Mouse (Mus musculus) right cerebral cortex, postnatal 14 days (tissue): ENCODE measurements around the gene Efcab6.

Experiments
- DNase-seq: peaks from one replicate; pipeline ENCODE4 v3.0.0; 2022

The Efcab6 gene

GRCm38 (mm10) chr15:83965126-83965525 lies 100.1 kb downstream of the Efcab6 start:
- DNase-seq, result no peak

- DNase-seq, result no peak
These were observed 106.8 kb downstream of the Efcab6 start for GRCm38 (mm10) chr15:83958376-83958775.

DNA sequence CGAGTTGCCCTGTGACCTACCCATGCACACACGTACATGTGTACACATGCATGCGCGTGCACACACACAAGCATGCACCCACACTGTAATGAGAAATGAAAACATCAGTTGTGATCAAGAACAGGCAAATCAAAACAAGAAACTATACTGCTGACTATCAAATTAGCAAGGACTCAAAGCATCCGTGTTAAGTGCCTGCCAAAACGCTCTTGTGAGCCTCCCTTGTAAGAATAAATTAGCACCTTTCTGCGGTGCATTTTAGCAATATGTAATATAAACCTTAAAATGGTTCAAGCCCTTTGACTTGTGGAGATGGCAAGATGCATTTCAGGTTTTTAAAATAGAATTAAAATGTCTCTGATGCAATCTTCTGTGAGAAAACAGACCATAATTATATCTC lies 108.2 kb downstream of the Efcab6 start:
- no peak for DNase-seq

- DNase-seq, result no peak
These were observed 109.1 kb downstream of the Efcab6 start for GRCm38 (mm10) chr15:83955948-83956707.

DNA sequence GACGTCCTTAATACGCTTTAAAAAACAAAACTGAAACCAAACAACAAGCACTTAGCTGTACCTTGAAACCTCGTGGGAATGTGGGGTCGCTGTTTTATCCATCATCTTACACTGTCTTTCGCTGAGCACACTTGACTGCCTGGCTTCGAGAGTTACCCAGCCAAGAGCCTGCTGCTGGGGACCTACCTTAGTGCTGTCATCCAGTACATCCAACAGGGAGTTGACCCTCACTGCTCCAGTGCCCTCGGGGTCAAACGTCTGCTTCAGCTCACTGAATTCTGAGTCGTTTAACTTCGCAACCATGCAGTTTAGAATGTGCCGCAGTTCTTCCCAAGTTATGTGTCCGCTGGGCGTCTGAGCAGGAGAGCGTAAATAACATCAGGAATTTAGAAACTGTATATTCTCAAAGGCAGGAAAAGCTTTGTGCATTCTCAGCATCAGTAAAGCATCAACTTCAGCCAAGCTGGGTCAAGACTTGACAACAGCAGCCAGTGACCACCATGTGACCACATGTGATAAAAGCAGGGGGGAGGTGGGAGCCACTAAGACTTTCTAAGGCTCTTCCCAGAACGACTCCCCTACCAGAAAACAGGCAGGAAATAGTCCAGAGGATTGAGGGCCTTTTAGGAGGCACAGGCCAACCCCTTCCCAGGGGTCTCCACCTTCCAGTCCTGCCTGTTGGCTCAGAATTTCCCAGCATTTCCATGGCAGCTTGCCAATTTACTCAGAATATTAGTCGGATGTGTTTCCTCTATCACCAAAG lies 115.3 kb downstream of the Efcab6 start:
- peak; percentile 2 for DNase-seq

DNA sequence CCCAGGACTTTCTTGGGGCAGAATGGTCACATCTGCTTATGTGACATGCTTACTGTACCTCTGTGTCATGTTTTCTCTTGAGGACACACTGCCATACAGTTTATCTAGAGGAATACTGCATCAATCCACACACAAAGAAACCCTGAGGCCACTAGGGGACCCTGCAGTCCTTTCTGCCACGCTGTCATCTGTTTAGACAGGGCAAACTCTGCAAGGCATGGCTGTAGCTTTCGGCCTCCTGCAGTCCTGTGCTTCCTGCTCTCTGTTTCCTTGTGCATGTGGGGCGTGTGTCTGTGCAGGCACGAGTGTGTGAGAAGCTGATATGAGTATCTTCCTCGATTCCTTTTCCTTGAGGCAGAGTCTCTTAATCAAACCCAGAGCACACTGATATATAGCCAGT lies 125.5 kb downstream of the Efcab6 start:
- DNase-seq, result no peak

DNA sequence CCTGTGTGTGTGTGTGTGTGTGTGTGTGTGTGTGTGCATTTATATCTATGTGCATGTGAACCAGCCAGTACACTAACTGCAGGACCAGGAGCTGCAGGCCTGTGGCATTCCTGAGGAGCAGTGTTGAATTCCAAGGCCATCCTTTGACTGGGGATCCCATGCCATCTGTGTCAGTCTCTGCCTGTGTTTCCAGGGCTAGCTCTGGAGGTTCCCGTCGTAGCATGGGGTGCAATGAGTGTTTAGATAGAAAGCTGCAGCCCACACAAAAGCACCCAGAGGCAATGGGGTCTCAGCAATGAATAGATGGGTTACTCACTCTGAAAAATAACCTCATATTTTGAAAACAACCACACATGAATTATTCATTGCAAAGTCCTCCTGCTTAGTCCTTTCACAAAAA lies 126.7 kb downstream of the Efcab6 start:
- DNase-seq, result no peak

- no peak for DNase-seq
These were observed 128.7 kb downstream of the Efcab6 start for GRCm38 (mm10) chr15:83936506-83936905.

DNA sequence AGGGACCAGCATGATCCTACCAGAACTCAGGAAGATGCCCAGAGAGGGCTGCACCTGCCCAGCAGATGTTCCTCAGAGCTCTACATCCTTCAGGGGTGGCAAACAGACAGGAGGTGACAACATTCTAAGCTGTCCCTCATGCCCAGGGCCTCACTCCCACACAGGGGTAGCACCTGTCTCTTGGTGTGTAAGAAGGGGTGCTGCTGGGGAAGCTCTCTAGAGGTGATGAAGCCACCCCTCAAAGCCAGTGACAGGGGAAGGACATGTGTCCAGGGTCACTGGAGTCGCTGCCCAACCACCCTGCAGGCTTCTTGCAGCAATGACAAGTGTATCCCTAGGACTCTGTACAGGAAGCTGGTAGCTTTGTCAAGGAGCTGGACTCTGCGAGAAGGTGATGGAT lies 130.4 kb downstream of the Efcab6 start:
- DNase-seq, result no peak

- peak; percentile 3 for DNase-seq
These were observed 139.8 kb downstream of the Efcab6 start for GRCm38 (mm10) chr15:83925338-83925737.

GRCm38 (mm10) chr15:83924656-83925055 lies 140.5 kb downstream of the Efcab6 start:
- DNase-seq, result peak; percentile 2

- DNase-seq, result peak; percentile 3
These were observed 149.8 kb downstream of the Efcab6 start for GRCm38 (mm10) chr15:83915376-83915775.

DNA sequence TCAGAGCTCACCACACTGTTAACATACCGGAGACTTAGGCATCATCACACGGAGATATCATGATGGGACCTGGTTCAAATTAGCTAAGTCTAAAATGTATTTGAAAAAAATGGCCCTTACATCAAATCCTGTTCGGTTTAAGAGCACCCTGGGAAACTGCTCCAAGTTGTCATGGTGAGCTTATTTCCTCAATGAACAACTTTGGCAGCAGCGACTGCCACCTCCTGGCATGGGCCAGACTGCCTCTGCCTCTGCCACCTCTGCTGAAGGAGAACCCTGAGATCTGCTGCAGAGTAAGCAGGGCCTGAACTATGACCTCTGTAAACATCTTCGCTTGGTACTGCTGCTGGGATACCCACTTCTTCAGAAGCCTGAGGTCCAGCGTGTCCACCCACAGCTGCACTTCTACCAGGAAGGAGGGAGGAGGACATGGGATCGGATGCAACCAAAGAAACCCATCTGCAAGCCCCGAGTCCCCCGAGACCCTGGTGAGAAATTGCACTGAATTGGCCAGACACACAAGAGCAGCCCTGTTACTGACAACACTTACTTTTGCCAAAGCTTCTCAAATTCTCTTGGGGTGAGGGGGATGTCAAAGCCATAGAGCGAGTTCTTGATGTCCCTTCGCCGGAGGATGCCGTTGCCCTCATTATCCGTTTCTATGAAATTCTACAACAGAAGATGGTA lies 152.0 kb downstream of the Efcab6 start:
- DNase-seq, result peak; percentile 35

DNA sequence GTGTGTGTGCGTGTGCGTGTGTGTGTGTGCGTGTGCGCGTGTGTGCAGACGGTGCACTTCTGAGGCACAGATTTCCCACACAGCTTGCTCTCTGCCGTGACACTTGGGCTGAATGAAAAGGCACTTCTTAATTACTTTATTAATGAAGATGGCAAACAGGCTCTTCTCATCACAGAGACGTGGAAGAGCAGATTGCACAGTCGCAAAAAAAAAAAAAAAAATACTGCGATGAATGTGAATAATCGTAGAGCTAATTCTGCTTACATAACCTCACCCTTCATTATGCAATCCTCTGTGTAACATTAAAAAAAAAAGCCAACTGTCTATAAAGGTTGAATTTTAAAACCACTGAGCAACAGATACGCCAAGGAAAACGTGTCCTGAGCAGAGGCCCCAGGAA lies 158.7 kb downstream of the Efcab6 start:
- no peak for DNase-seq

- peak; percentile 33 for DNase-seq
These were observed 167.9 kb downstream of the Efcab6 start for GRCm38 (mm10) chr15:83897286-83897685.

GRCm38 (mm10) chr15:83896011-83896410 lies 169.2 kb downstream of the Efcab6 start:
- DNase-seq, result no peak

DNA sequence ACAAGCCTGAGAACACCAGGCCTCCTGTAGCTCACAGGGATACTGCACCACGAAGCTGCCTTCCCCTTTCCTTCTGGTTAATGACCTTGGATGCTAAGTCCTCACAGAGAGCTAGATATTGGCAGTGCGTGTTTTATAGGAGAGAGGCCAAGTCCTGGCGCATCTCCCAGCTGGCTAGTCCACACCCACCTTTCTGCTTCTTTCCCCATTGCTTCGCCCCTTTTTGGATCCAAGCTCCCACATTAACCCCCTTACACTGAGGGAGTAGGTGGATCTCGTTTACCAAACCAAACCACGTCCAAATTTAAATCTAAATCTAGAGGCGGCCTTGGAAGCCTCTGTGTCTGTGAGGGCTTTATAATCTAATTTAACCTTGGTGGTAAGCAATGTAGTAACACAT lies 170.9 kb downstream of the Efcab6 start:
- DNase-seq, result no peak

DNA sequence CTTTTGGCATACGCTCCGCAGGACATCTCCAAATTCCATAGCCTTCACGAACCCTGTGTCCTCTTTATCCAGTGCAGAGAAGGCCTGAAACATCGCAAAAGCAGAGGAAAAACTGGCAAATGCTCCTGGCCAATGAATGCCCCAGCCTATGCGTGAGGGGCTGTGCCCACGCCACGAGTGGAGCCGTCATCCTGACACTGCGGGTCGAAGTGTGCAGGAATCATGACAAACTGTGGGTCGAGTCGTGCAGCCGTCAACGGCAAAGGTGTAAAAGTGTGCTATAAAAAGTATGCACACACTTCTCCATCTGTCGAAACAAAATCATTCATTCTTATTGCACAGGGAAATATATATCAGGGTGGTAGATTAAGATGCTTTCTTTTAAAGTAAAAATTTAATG lies 172.3 kb downstream of the Efcab6 start:
- DNase-seq, result no peak

- DNase-seq, result no peak
These were observed 180.9 kb downstream of the Efcab6 start for GRCm38 (mm10) chr15:83884291-83884690.

DNA sequence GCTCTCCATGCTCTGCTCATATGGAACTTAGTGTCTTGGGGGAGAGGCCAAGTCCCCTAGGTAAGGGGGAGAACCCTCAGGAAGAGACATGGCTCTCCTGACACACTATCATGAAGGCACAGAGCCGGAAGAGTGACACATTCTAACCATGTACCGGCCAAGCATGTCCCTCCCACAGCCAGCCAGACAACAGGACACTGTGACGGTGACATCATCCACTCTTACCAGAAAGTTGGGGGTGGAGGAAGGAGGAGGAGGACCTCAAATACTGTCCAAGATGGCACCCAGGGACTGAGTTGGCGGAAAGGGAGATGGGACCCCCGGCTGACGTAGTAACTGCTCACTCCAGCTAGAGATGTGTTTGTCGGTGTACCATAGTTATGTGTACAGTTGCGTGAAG lies 181.4 kb downstream of the Efcab6 start:
- DNase-seq, result no peak

DNA sequence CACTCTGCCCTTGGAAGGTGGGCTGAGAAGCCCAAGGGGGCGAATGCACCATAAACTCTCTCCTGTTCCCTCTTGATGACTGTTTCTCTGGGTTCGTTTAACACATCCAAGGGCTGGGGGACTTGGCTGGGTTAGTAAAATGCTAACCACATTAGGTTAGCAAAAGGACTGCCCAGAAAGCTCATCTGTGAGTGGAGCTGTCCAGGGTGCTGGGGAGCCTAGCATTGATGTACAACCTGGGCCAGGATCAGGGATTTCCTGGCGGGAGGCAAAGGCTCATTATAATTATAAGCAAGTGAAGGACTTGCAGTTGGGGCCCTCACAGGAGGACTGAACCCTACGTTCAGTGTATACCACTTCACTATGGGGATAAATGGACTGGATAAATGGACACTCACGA lies 185.3 kb downstream of the Efcab6 start:
- no peak for DNase-seq

DNA sequence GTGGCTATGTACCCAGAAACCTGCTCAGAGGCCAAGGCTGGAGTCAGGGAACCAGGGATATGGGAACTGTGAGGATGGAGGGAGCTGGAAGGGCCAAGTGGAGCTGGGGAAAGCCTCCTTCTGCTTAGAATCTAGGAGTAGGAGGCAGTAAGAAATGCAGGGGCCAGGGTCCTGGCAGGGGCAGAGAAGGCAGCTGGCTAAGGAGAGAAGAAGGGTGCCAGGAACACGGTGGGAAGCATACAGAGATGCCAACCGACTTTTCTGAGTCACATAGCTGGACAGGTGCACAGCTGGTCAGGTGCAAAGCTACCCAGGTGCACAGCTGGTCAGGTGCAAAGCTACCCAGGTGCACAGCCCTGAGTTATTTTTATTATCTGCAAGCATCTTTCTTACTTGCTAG lies 187.3 kb downstream of the Efcab6 start:
- DNase-seq, result no peak

- DNase-seq, result no peak
These were observed 187.9 kb downstream of the Efcab6 start for GRCm38 (mm10) chr15:83877155-83877866.
